Mouse (Mus musculus): ENCODE measurements around the gene Olfr1162.
"Not testable (repeated sequence)": the region's sequence is repeated elsewhere in the genome, so short reads cannot be mapped to it uniquely, and the experiment has no call there.

Gene Olfr1162

DNA sequence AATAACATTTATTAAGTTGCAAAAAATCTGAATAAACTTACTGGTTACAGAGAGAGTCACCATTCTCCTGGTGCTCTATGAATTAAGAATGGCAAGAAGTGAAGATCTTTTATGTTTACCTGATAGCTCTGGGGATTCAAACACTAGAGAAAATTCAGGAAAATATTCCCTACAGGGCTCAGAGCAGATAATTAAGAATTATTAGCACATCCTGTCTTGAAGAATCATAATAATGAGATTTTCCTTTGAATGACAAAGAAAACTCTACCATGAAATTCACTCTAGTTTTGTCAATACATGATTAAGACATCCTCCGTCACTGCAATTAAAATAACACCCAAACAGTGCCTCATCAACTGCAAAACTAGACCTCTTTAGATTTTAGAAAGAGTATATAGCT is at the start of gene Olfr1162:
Olfr1162 (minus strand) TSS at position 101 of the 400 bp plus-strand sequence.
- DNase-seq (ENCODE audit: low spot score in 2 of 2), result no peak

GRCm38 (mm10) chr2:88093866-88094265 is 42.9 kb upstream of the Olfr1162 start, which contains the start of gene Olfr1164:
Gene Olfr1164, minus strand, starts transcription at chr2:88093966.
- DNase-seq (ENCODE audit: low spot score in 2 of 2), result no peak

DNA sequence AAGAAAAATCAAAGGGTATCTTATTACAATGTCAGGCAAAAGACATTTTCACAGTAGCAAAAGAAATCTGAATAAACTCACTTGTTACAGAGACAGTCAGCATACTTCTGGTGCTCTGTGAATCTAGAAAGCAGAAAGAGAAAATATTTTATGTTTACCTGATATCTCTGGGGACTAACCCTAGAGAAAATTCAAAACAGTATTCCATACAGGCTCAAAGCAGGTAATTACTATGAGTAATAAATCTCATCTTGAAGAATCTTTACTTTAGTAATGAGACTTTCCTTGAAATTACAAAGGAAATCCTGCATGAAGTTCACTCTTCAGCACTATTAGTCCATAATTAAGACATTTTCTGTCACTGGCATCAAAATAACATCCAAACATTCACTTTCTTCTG is 20.8 kb upstream of the Olfr1162 start, which contains the start of gene Olfr1163:
Olfr1163 (minus strand) TSS at position 101 of the 400 bp plus-strand sequence.
- no peak for DNase-seq (ENCODE audit: low spot score in 2 of 2)

DNA sequence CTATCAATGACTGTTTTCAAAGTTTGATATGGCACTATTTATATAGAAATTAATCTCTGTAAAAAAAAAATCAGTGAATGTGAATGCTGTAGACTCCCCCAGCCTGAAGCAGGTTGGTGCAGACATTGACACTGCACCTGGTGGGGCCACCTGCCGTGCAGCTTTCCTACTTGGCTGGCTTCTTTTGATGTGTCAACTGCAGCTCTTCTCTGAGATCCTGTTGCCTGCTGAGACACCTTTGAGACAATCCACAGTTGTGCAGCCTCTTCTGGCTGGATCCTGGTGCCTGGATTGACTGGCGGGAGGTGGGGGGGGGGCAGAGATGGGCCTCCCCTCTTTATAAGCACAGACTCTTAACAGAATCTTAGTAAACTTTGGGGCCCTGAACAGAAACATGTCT is 12.7 kb upstream of the Olfr1162 start:
- no peak for DNase-seq (ENCODE audit: low spot score in 2 of 2)

DNA sequence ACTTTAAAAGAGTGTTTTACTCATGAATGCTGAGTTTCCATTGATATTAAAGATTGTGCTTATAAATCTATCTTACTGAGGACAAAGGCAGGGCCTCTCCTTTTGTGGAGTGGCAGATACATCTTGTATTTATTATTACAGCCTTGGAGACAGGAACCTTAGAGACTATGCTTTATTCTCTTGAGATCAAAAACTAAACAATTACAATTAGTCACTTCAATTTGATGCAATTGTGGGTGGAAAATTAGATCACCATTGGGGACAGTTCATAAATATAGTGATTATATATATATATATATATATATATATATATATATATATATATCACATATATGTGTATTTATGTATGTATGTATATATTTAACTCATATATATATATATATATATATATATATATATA is 13.3 kb downstream of the Olfr1162 start, which contains the start of gene Olfr73:
Olfr73 (minus strand) TSS at position 101 of the 400 bp plus-strand sequence.
- DNase-seq (ENCODE audit: low spot score in 2 of 2), result no peak

DNA sequence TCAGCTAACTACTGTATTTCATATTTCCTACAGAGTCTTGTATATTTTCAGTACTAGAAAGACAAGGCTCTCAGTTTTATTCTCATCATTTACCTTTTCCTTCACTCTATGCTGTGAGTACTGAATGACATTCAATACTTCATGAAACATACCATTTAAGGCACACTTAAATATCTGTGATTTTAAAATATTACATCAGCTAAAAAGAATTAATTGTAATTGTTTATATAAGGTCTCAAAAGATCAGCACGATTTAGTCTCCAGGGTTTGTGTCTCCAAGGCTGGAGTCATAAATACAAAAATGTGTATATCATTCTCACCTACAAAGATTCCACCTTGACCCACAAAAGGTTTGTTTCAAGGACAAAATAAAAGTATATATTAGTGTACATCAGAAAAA is 28.5 kb downstream of the Olfr1162 start, which contains the start of gene Olfr1161:
Olfr1161 (plus strand) TSS at position 301 of the 400 bp plus-strand sequence.
- DNase-seq (ENCODE audit: low spot score in 2 of 2), result not testable (repeated sequence)

DNA sequence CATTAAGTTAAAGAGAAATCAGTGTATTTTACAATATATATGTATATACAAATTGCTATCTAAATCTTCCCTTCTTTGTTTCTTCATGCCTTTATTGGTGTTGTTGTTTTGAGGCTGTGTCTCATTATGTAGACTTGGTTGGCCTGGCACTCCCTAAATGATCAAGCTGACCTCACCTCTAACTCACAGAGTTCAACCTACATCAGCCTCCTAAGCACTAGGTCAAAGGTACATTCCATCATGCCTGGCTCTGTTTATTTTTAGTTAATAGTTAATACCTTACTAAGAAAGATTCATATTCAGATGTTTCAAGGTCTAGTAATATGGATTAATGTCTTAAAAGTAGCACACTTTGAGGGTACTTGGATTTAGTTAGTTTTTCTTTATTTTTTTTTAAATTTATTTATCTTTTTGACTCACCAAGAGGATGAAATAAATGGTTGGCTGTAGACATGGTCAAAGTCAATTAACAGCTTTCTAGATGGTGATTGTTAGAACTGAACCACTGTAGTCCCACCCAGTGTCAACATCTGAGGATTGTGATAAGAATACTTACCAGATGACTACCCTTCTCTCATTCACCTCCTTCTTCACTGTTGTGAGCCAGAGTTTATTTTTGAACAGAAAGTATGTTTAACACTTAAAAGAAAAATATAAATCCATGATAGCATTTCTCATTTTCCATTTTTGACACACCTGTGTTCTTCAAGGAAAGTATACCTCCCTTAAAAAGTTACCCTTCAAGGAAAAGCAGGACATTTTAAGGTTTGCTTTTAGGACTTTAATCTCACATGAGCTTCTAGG is 43.2 kb downstream of the Olfr1162 start, which contains the start of gene Olfr1160:
Olfr1160 (minus strand) TSS at position 754 of the 804 bp plus-strand sequence.
- DNase-seq (ENCODE audit: low spot score in 2 of 2), result no peak
